Mouse (Mus musculus) neural tube, embryonic 15.5 days (tissue): ENCODE results near the gene Btbd11. TPM values are rescaled to one million over a fixed set of nuclear protein-coding genes. Genes with fewer than 3 reads are reported as not detected.
"Not testable (repeated sequence)": the region's sequence is repeated elsewhere in the genome, so short reads cannot be mapped to it uniquely, and the experiment has no call there.

Experiments used
- ATAC-seq: fragments of 200-750 bp; cut with Nextera tagmentation; 2 replicates; pipeline ENCODE4 v1.8.0; 2017; ENCODE audit warnings: mild to moderate bottlenecking, moderate TSS enrichment, moderate library complexity; ENCODE audit not compliant: low FRiP score
- H3K27ac ChIP-seq: fragments of 300-500 bp; sonication (generic); replicated peaks from 2 replicates; pipeline ENCODE4 v1.5.1; 2015; ENCODE audit warnings: mild to moderate bottlenecking, inconsistent platforms
- H3K27me3 ChIP-seq: fragments of 300-500 bp; sonication (generic); replicated peaks from 2 replicates; pipeline ENCODE4 v1.6.1; 2015; ENCODE audit warnings: inconsistent platforms
- H3K36me3 ChIP-seq: fragments of 300-500 bp; sonication (generic); 2 replicates; pipeline ENCODE4 v1.6.1; 2015; ENCODE audit warnings: inconsistent platforms
- H3K4me1 ChIP-seq: fragments of 300-500 bp; sonication (generic); 2 replicates; pipeline ENCODE4 v1.6.1; 2015; ENCODE audit warnings: inconsistent platforms
- H3K4me2 ChIP-seq: fragments of 300-500 bp; sonication (generic); 2 replicates; pipeline ENCODE4 v1.6.1; 2015; ENCODE audit warnings: inconsistent platforms, mild to moderate bottlenecking, moderate library complexity
- H3K4me3 ChIP-seq: fragments of 300-500 bp; sonication (generic); replicated peaks from 2 replicates; pipeline ENCODE4 v1.5.1; 2015; ENCODE audit warnings: mild to moderate bottlenecking, inconsistent platforms
- H3K9ac ChIP-seq: fragments of 300-500 bp; sonication (generic); replicated peaks from 2 replicates; pipeline ENCODE4 v1.6.1; 2015; ENCODE audit warnings: mild to moderate bottlenecking, inconsistent platforms
- H3K9me3 ChIP-seq: fragments of 300-500 bp; sonication (generic); replicated peaks from 2 replicates; pipeline ENCODE4 v1.6.1; 2016; ENCODE audit warnings: inconsistent platforms
- WGBS: fragments of 180-500 bp; shearing (Covaris S2); methylation state at CpG from one replicate; pipeline ENCODE4 v1.1.7; 2015; ENCODE audit warnings: mixed read lengths; 5-methylcytosine and 5-hydroxymethylcytosine counted together
- polyA plus RNA-seq: library from polyadenylated mRNA; unstranded; fragments of >200 nt; fragmentation: Nextera tagmentation; extraction: Ambion mirVana; gene quantifications from 2 replicates; pipeline ENCODE4 v1.2.1, GENCODE M21; 2015

Gene Btbd11
- polyA plus RNA-seq, 1 experiment from 2014 or later: 24.9 TPM

- H3K4me2 ChIP-seq: no peak overlapping the region
- ATAC-seq: no peak
- no peaks in the 10 kb centered on the region for H3K36me3 ChIP-seq
- H3K9me3 ChIP-seq: no peaks in the 10 kb centered on the region
- 77% methylated on average over 8 of the region's 8 CpGs for WGBS
- no peak overlapping the region for H3K9ac ChIP-seq
- H3K4me3 ChIP-seq: no peak overlapping the region
- H3K27ac ChIP-seq: no peak overlapping the region
- no peaks in the 10 kb centered on the region for H3K27me3 ChIP-seq
- no peaks in the 10 kb centered on the region for H3K4me1 ChIP-seq
Observed at GRCm38 (mm10) chr10:85640408-85640807, 253.8 kb downstream of the Btbd11 start.

GRCm38 (mm10) chr10:85645346-85645745 is 258.7 kb downstream of the Btbd11 start:
- H3K27me3 ChIP-seq: no peaks in the 10 kb centered on the region
- H3K4me3 ChIP-seq: no peak overlapping the region
- 77% methylated on average over 6 of the region's 6 CpGs for WGBS
- no peak overlapping the region for H3K4me2 ChIP-seq
- 0 out of 2 replicates have a peak, but pooled peaks cover 3% of the 10 kb centered on the region for H3K4me1 ChIP-seq
- no peak for ATAC-seq
- H3K9ac ChIP-seq: no peak overlapping the region
- H3K9me3 ChIP-seq: no peaks in the 10 kb centered on the region
- no peak overlapping the region for H3K27ac ChIP-seq
- H3K36me3 ChIP-seq: peaks cover 5% of the 10 kb centered on the region

- peaks cover 5% of the 10 kb centered on the region for H3K36me3 ChIP-seq
- no peaks in the 10 kb centered on the region for H3K27me3 ChIP-seq
- ATAC-seq: peak; percentile 71
Observed at GRCm38 (mm10) chr10:85651706-85652105, 265.1 kb downstream of the Btbd11 start.

GRCm38 (mm10) chr10:85655881-85656280 is 269.3 kb downstream of the Btbd11 start:
- Histone ChIP-seq H3K27me3 (no peaks in the 10 kb centered on the region), H3K36me3 (peaks cover 5% of the 10 kb centered on the region; the same call in 1 of the 2 replicates), H3K27ac (no peak overlapping the region), H3K9me3 (no peaks in the 10 kb centered on the region), H3K4me2 (no peak overlapping the region), H3K4me3 (no peak overlapping the region), H3K4me1 (peaks cover 2% of the 10 kb centered on the region; the same call in 1 of the 2 replicates), H3K9ac (no peak overlapping the region)
- ATAC-seq: no peak
- 41% methylated on average over 4 of the region's 4 CpGs for WGBS

More at GRCm38 (mm10) chr10:85651706-85652105, 265.1 kb downstream of the Btbd11 start:
- Histone ChIP-seq H3K4me1 (peaks cover 6% of the 10 kb centered on the region; the same call in 1 of the 2 replicates), H3K9ac (no peak overlapping the region), H3K27ac (no peak overlapping the region), H3K4me2 (no peak overlapping the region), H3K9me3 (no peaks in the 10 kb centered on the region), H3K4me3 (no peak overlapping the region)
- 32% methylated on average over 7 of the region's 7 CpGs for WGBS

GRCm38 (mm10) chr10:85657886-85658285 is 271.3 kb downstream of the Btbd11 start:
- no peak overlapping the region for H3K9ac ChIP-seq
- no peaks in the 10 kb centered on the region for H3K4me1 ChIP-seq
- H3K27me3 ChIP-seq: no peaks in the 10 kb centered on the region
- H3K9me3 ChIP-seq: no peaks in the 10 kb centered on the region
- H3K27ac ChIP-seq: no peak overlapping the region
- ATAC-seq: no peak
- no peak overlapping the region for H3K4me3 ChIP-seq
- H3K4me2 ChIP-seq: no peak overlapping the region
- H3K36me3 ChIP-seq: peaks cover 8% of the 10 kb centered on the region; the same call in 1 of the 2 replicates
- WGBS: 93% methylated on average over 10 of the region's 10 CpGs

GRCm38 (mm10) chr10:85673512-85673921 is 286.9 kb downstream of the Btbd11 start:
- no peak overlapping the region for H3K4me3 ChIP-seq
- H3K4me2 ChIP-seq: no peak overlapping the region
- no peaks in the 10 kb centered on the region for H3K36me3 ChIP-seq
- no peaks in the 10 kb centered on the region for H3K4me1 ChIP-seq
- peaks cover 3% of the 10 kb centered on the region; the same call in 1 of the 2 replicates for H3K9me3 ChIP-seq
- no peak overlapping the region for H3K27ac ChIP-seq
- no peak overlapping the region for H3K9ac ChIP-seq
- H3K27me3 ChIP-seq: no peaks in the 10 kb centered on the region
- WGBS: 86% methylated on average over 8 of the region's 8 CpGs
- no peak for ATAC-seq

GRCm38 (mm10) chr10:85678635-85679034 is 292.0 kb downstream of the Btbd11 start:
- Histone ChIP-seq H3K4me2 (no peak overlapping the region), H3K9me3 (no peaks in the 10 kb centered on the region), H3K4me3 (no peak overlapping the region), H3K27ac (no peak overlapping the region), H3K4me1 (no peaks in the 10 kb centered on the region), H3K9ac (no peak overlapping the region), H3K36me3 (no peaks in the 10 kb centered on the region), H3K27me3 (no peaks in the 10 kb centered on the region)
- no peak for ATAC-seq
- WGBS: 23% methylated on average over 4 of the region's 4 CpGs

- Histone ChIP-seq H3K27ac (no peak overlapping the region), H3K4me2 (no peak overlapping the region), H3K4me3 (no peak overlapping the region), H3K9ac (no peak overlapping the region), H3K27me3 (no peaks in the 10 kb centered on the region), H3K36me3 (no peaks in the 10 kb centered on the region), H3K4me1 (no peaks in the 10 kb centered on the region), H3K9me3 (no peaks in the 10 kb centered on the region)
- ATAC-seq: no peak
- 94% methylated on average over 9 of the region's 9 CpGs for WGBS
Observed at GRCm38 (mm10) chr10:85682446-85682845, 295.8 kb downstream of the Btbd11 start.

GRCm38 (mm10) chr10:85694429-85694828 is 307.8 kb downstream of the Btbd11 start:
- not testable (repeated sequence) for H3K4me2 ChIP-seq, H3K36me3 ChIP-seq, H3K4me1 ChIP-seq, ATAC-seq, H3K27me3 ChIP-seq, H3K4me3 ChIP-seq, H3K9ac ChIP-seq, H3K9me3 ChIP-seq, H3K27ac ChIP-seq
- 81% methylated on average over 2 of the region's 2 CpGs for WGBS

GRCm38 (mm10) chr10:85699721-85700120 is 313.1 kb downstream of the Btbd11 start:
- Histone ChIP-seq H3K4me2 (no peak overlapping the region), H3K4me1 (no peaks in the 10 kb centered on the region), H3K9me3 (no peaks in the 10 kb centered on the region), H3K27me3 (no peaks in the 10 kb centered on the region), H3K9ac (no peak overlapping the region), H3K27ac (no peak overlapping the region), H3K36me3 (no peaks in the 10 kb centered on the region), H3K4me3 (no peak overlapping the region)
- no peak for ATAC-seq

GRCm38 (mm10) chr10:85709790-85710189 is 323.2 kb downstream of the Btbd11 start:
- not testable (repeated sequence) for H3K4me3 ChIP-seq, H3K9ac ChIP-seq, ATAC-seq, H3K27ac ChIP-seq, H3K36me3 ChIP-seq, H3K4me1 ChIP-seq, H3K4me2 ChIP-seq, H3K9me3 ChIP-seq, H3K27me3 ChIP-seq
- 87% methylated on average over 4 of the region's 4 CpGs for WGBS
